8 mouse cellular contexts compared by ENCODE assay signal in the genomic region with DNA sequence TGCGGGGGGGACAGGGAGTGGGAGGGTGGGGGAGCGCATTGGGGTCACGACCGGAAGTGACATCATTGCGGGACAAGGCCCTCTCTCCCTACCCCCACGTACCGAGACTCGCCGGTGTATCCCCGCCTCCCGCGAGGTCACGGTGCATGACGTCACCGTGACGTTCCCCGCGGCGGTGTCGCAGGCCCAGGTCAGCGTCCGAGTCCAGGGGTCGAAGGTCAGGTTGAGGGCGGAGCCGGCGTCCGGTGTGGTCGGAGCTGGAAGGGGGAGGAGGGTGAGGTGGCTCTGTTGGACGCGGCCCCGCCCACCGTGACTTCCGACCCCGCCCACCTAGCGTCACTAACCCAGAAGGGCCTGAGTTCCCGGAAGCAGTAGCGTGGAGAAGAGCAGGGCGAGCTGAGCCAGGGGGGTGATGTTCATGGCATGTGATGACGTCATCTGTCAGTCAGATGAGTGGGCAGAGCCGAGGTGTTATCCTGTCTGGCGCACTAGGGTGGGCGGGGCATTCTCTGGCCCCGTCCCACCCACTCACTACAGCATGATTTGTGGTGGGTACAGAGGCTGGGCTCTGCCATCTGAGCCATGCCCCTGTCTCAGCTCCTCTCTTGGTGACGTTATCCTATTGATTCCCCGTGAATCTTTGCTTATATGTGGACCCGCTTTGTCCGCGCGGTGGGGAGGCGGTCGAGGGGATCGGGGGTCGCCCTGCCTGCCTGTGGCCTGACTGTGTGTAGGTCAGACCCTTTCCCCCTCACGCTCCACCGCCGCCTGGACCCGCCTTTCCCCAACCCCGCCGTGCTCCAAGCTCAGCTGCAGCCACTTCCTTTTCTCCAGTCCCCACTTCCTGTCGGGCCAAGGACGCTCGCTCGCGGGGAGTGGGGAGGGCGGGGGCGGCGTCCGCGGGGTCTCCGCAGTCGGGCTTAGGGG. TPM values are rescaled to one million over a fixed set of nuclear protein-coding genes. Genes with fewer than 3 reads are reported as not detected.
A peak's percentile ranks its signal among the peaks of the same experiment; 100 is the strongest.
DNase-seq lines count a peak whose midpoint lies in the region; ATAC-seq lines count a peak whose summit lies in the region.

No protein-coding gene starts in this region.

- WGBS in hindbrain, embryonic 12.5 days = 3% methylated on average over 70 of the region's 71 CpGs

- peaks cover 11% of the 10 kb centered on the region; the same call in 1 of the 2 replicates for H3K9me3 ChIP-seq in hindbrain, embryonic 12.5 days (replicated peaks)

- H3K9ac ChIP-seq in hindbrain, embryonic 12.5 days = peak overlapping the region; percentile 51

- DNase-seq in Muller cell, postnatal 12 days (ENCODE audit: inconsistent ontology term) = peak; percentile 99
- DNase-seq in cerebellum, postnatal 10 days = peak; percentile 91 to 92
- peak; percentile 84 to 90 for DNase-seq in frontal cortex, postnatal 14 days (ENCODE audit: low spot score in 2 of 2)
- DNase-seq in layer of hippocampus, postnatal 10 days (ENCODE audit: low spot score in 2 of 2) = peak; percentile 88 to 91
- peak; percentile 91 for DNase-seq in lung, postnatal 10 days
- peak; percentile 91 for DNase-seq in ovary, postnatal 36 days (ENCODE audit: low spot score)
- peak; percentile 89 for DNase-seq in thymus, postnatal 14 days

- 0 out of 2 replicates have a peak, but pooled peaks cover 3% of the 10 kb centered on the region for H3K27me3 ChIP-seq in hindbrain, embryonic 12.5 days

- H3K4me1 ChIP-seq in hindbrain, embryonic 12.5 days = peaks cover 4% of the 10 kb centered on the region

- no peaks in the 10 kb centered on the region for H3K36me3 ChIP-seq in hindbrain, embryonic 12.5 days

- H3K27ac ChIP-seq in hindbrain, embryonic 12.5 days = peak overlapping the region; percentile 88

- H3K4me2 ChIP-seq in hindbrain, embryonic 12.5 days (replicated peaks) = peak overlapping the region; percentile 59

- peak overlapping the region; percentile 64 for H3K4me3 ChIP-seq in hindbrain, embryonic 12.5 days

- peak; percentile 84 for ATAC-seq in hindbrain, embryonic 12.5 days (ENCODE audit: low FRiP score)

RNA-seq across cellular contexts. Expression of a gene that starts 1.0 kb away (rescaled TPM):
- 39.4 and 41.6 TPM in 2 replicates for polyA plus RNA-seq in hindbrain, embryonic 12.5 days (2016; fragmentation: Nextera tagmentation; extraction: Ambion mirVana)
- total RNA-seq in layer of hippocampus, postnatal 10 days (2021) = 10 to 100 TPM; 35.6 to 47.9 TPM

RNA-seq across cellular contexts. Expression of a gene that starts 43.5 kb away (rescaled TPM):
- polyA plus RNA-seq in hindbrain, embryonic 12.5 days (2016; fragmentation: Nextera tagmentation; extraction: Ambion mirVana) = not detected in 2 replicates
- not detected for total RNA-seq in layer of hippocampus, postnatal 10 days (2021)

RNA-seq across cellular contexts. Expression of a gene that starts 51.1 kb away (rescaled TPM):
- not detected in 2 replicates for polyA plus RNA-seq in hindbrain, embryonic 12.5 days (2016; fragmentation: Nextera tagmentation; extraction: Ambion mirVana)
- total RNA-seq in layer of hippocampus, postnatal 10 days (2021) = under 1 TPM in 1 of 2 experiments, not detected in 1; 0.27 TPM

Comparison
In these comparisons a context has a peak if more than half of its experiments do, and no peak if none do; other contexts are left out.
1. Peak in every context shown above with its lines: DNase-seq, ATAC-seq, H3K4me3 ChIP-seq and H3K27ac ChIP-seq.